Mouse (Mus musculus) ES-Bruce4 (cell line): ENCODE results near the gene Atp1b2.

Experiments used
- CTCF ChIP-seq: IDR thresholded peaks from one replicate; pipeline ENCODE4 v1.8.1; 2011; ENCODE audit warnings: low read depth, low read length
- POLR2A ChIP-seq: IDR thresholded peaks from one replicate; pipeline ENCODE4 v1.8.1; 2011; ENCODE audit warnings: low read length; ENCODE audit not compliant: insufficient read depth

- TF ChIP-seq CTCF, result no peak
- TF ChIP-seq POLR2A, result no peak
These were observed 13.7 kb downstream of the Atp1b2 start for GRCm38 (mm10) chr11:69591899-69592637.
